Mouse (Mus musculus) cortical plate, adult 2 months (tissue): ENCODE measurements around the gene Ak8.

Experiments used
- CTCF ChIP-seq: fragments of 200-500 bp; IDR thresholded peaks from 2 replicates; pipeline ENCODE4 v1.5.1; 2011; ENCODE audit warnings: mild to moderate bottlenecking, control low read depth, low read length; ENCODE audit not compliant: insufficient read depth; ENCODE audit errors: extremely low read depth
- POLR2A ChIP-seq: fragments of 200-500 bp; IDR thresholded peaks from 2 replicates; pipeline ENCODE4 v1.6.1; 2011; ENCODE audit warnings: mild to moderate bottlenecking, low read length, control low read depth; ENCODE audit not compliant: insufficient read depth; ENCODE audit errors: extremely low read depth

DNA sequence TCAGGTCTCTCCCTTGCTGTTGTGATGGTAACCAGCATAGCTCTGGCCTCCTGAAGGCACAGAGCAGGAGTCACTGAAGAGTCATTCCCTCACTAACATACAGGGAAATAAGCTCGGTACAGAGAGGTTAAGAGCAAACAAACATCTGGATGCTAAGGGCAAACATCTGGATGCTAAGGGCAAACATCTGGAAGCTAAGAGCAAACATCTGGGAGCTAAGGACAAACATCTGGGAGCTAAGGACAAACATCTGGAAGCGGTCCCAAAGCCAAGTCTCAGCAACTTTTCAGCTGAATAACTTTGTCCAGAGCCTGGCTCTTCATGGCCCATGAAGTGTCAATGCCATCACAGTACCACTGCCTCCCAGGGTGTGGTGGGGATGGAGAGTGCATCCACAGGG, 99.6 kb downstream of the Ak8 start:
- TF ChIP-seq POLR2A (no peak), CTCF (no peak)
